Mouse (Mus musculus): ENCODE results near the gene Fbxl17. TPM values are rescaled to one million over a fixed set of nuclear protein-coding genes. Genes with fewer than 3 reads are reported as not detected.

Fbxl17 gene
- polyA plus RNA-seq, 1 experiment from 2014 or later: 13.6 TPM

DNA sequence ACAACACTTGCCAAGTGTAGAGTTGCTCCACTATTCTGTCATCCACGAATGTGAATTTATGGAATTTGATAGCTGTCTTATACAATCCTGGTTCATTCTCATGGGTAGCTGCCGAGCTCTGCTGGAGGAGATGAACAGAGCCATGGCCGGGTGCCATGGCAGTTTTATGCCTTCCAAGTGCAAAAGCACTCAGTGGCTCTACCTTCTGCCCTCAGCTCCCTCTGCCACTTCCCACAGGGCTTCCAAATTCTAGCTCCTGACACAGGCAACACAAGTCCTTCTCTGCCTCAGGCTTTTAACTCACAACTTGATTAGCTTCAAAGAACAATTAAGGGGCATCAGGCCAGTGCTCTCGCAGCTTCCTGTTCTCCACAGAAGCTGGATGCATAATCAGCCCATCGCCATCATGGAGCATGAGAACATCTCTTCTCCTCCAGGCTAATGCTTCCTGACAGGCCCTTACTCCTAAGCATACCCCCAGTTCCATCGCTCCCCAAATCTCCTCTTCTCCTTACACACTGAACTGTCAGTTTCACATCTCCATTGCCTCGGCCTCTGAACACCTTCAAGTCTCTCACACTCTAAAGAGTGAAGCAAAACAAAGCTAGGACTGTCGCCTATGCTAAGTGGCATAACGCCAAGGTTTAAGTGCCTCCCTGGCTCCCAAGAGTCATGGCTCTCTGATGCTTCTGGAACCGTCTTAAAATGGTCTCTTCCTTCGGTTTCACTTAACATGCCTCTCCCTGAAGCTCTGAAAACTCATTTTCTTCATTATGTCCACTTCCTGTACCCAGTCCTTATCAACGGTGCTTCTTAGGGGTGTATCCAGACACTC lies 184.0 kb downstream of the Fbxl17 start:
- Histone ChIP-seq H3K4me2 (no peak overlapping the region), H3K27ac (replicated peaks) (no peak overlapping the region), H3K9me3 (no peaks in the 10 kb centered on the region), H3K9ac (no peak overlapping the region), H3K4me3 (no peak overlapping the region), H3K4me1 (replicated peaks) (peaks cover 12% of the 10 kb centered on the region; the same call in 1 of the 2 replicates), H3K27me3 (no peaks in the 10 kb centered on the region), H3K36me3 (no peaks in the 10 kb centered on the region)
- ATAC-seq (ENCODE audit: low FRiP score, low read depth): no peak; the same call in 1 of the 2 replicates
- 78% methylated on average over 12 of the region's 12 CpGs for WGBS

DNA sequence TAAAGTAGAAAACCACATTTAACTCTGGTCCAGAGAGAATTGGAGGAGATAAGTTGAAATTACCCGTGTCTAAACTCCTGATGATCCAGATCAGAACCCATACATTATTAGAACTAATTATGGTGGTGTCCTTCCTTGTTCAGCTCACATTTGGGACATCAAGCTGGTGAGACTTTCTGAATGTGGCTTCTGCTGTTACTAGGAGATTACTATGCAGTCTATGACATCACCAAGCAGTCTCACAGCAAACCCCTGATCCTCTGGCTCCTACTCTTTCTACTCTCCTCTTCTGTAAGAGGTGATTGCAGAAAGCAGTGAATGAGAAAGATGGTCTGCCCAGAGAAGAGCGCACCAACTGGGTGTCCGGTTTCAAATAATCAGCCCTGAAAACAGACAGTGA lies 187.0 kb downstream of the Fbxl17 start:
- WGBS: 95% methylated on average over 3 of the region's 3 CpGs
- no peak overlapping the region for H3K4me3 ChIP-seq
- no peaks in the 10 kb centered on the region for H3K27me3 ChIP-seq
- H3K9ac ChIP-seq: no peak overlapping the region
- ATAC-seq (ENCODE audit: low FRiP score, low read depth): no peak
- no peak overlapping the region for H3K27ac ChIP-seq (replicated peaks)
- no peak overlapping the region for H3K4me2 ChIP-seq
- H3K9me3 ChIP-seq: no peaks in the 10 kb centered on the region
- H3K4me1 ChIP-seq (replicated peaks): peaks cover 9% of the 10 kb centered on the region; the same call in 1 of the 2 replicates
- H3K36me3 ChIP-seq: no peaks in the 10 kb centered on the region

DNA sequence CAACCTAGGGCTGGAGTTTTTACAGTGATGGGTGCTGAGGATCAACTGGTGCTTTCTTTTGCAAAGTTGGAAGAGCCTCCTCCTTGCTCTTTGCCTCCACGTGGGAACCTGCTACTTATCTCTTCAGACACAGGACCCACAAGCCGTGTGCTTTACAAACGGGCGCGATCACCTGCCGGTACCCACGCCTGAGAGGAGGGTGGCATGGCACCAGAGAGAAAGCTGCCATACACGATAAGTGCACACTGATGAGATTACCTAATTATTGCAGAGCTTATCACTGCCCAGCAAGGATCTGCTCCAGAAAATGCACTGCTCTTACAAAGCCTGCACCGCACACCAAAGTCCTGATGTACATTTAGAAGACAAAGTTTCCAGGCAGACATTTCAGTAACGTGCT lies 187.5 kb downstream of the Fbxl17 start:
- Histone ChIP-seq H3K9me3 (no peaks in the 10 kb centered on the region), H3K4me2 (no peak overlapping the region), H3K27me3 (no peaks in the 10 kb centered on the region), H3K4me1 (replicated peaks) (peaks cover 9% of the 10 kb centered on the region; the same call in 1 of the 2 replicates), H3K4me3 (no peak overlapping the region), H3K36me3 (no peaks in the 10 kb centered on the region), H3K9ac (no peak overlapping the region), H3K27ac (replicated peaks) (no peak overlapping the region)
- 82% methylated on average over 10 of the region's 10 CpGs for WGBS
- no peak for ATAC-seq (ENCODE audit: low FRiP score, low read depth)

- no peak overlapping the region for H3K4me2 ChIP-seq
- no peaks in the 10 kb centered on the region for H3K27me3 ChIP-seq
- H3K9me3 ChIP-seq: no peaks in the 10 kb centered on the region
- no peak overlapping the region for H3K9ac ChIP-seq
- WGBS: 82% methylated on average over 3 of the region's 3 CpGs
- H3K27ac ChIP-seq (replicated peaks): no peak overlapping the region
- ATAC-seq (ENCODE audit: low FRiP score, low read depth): no peak
- H3K4me3 ChIP-seq: no peak overlapping the region
- H3K4me1 ChIP-seq (replicated peaks): peaks cover 9% of the 10 kb centered on the region; the same call in 1 of the 2 replicates
- H3K36me3 ChIP-seq: no peaks in the 10 kb centered on the region
Observed at GRCm38 (mm10) chr17:63311613-63312012, 188.2 kb downstream of the Fbxl17 start.

DNA sequence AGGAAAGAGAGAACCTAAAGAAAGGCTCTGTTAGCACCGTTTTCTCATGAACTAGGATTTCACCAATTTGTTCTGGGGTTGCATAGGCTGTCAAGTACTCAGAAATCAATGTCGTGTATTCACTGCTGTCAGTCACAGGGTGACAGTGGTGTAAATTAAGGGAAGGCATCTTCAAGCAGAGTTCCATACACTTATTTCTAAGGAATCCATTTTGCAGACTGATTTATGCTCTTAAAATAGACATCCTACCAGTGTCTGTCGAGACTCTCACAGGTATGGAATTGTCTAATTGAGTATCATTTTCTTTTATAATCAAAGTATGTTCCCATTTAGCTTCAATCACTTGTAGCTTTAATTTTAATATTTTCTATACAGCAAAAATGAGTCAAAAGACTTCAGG lies 189.8 kb downstream of the Fbxl17 start:
- no peak for ATAC-seq (ENCODE audit: low FRiP score, low read depth)
- no peak overlapping the region for H3K27ac ChIP-seq (replicated peaks)

GRCm38 (mm10) chr17:63303862-63304261 lies 196.0 kb downstream of the Fbxl17 start:
- H3K9me3 ChIP-seq: no peaks in the 10 kb centered on the region
- no peak overlapping the region for H3K4me2 ChIP-seq
- H3K4me1 ChIP-seq (replicated peaks): peaks cover 17% of the 10 kb centered on the region
- H3K4me3 ChIP-seq: no peak overlapping the region
- H3K27ac ChIP-seq (replicated peaks): no peak overlapping the region
- no peak for ATAC-seq (ENCODE audit: low FRiP score, low read depth)
- WGBS: 45% methylated on average over 4 of the region's 4 CpGs
- H3K9ac ChIP-seq: no peak overlapping the region
- H3K36me3 ChIP-seq: no peaks in the 10 kb centered on the region
- H3K27me3 ChIP-seq: no peaks in the 10 kb centered on the region

More for the DNA sequence above, 189.8 kb downstream of the Fbxl17 start:
- Histone ChIP-seq H3K9me3 (no peaks in the 10 kb centered on the region), H3K27me3 (no peaks in the 10 kb centered on the region), H3K9ac (no peak overlapping the region), H3K4me1 (replicated peaks) (no peaks in the 10 kb centered on the region), H3K36me3 (no peaks in the 10 kb centered on the region), H3K4me3 (no peak overlapping the region), H3K4me2 (no peak overlapping the region)
- WGBS: 56% methylated on average over 3 of the region's 3 CpGs

- Histone ChIP-seq H3K4me2 (no peak overlapping the region), H3K9ac (no peak overlapping the region), H3K27ac (replicated peaks) (no peak overlapping the region), H3K9me3 (no peaks in the 10 kb centered on the region), H3K36me3 (no peaks in the 10 kb centered on the region), H3K4me3 (no peak overlapping the region), H3K4me1 (replicated peaks) (peaks cover 17% of the 10 kb centered on the region), H3K27me3 (no peaks in the 10 kb centered on the region)
- WGBS: 40% methylated on average over 12 of the region's 12 CpGs
- no peak for ATAC-seq (ENCODE audit: low FRiP score, low read depth)
Observed at GRCm38 (mm10) chr17:63301822-63302393, 197.9 kb downstream of the Fbxl17 start.

- no peak overlapping the region for H3K27ac ChIP-seq (replicated peaks)
- ATAC-seq (ENCODE audit: low FRiP score, low read depth): no peak
- WGBS: 47% methylated on average over 2 of the region's 2 CpGs
- no peaks in the 10 kb centered on the region for H3K9me3 ChIP-seq
- no peak overlapping the region for H3K4me2 ChIP-seq
- H3K27me3 ChIP-seq: no peaks in the 10 kb centered on the region
- H3K36me3 ChIP-seq: no peaks in the 10 kb centered on the region
- H3K9ac ChIP-seq: no peak overlapping the region
- H3K4me1 ChIP-seq (replicated peaks): no peaks in the 10 kb centered on the region
- no peak overlapping the region for H3K4me3 ChIP-seq
Observed at GRCm38 (mm10) chr17:63295471-63295870, 204.3 kb downstream of the Fbxl17 start.

DNA sequence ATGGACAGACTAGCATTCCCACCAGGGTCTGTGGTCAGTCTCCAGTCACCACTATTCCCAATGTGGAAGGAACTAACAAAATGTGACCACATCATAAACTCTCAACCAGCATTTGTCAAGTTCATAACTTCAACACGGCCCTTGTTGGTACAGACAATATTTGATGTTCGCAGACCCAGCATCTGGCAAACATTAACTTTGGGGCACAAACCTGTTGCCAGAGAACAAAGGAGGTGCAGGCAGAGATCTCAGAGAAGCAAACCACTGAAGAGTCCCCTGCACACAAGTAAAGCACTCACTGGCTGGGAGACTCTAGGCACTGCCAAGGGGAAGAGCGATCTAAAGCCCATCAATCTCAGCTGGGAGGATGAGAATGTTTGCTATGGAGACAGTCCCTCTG lies 204.9 kb downstream of the Fbxl17 start:
- no peak overlapping the region for H3K27ac ChIP-seq (replicated peaks)

GRCm38 (mm10) chr17:63293979-63294378 lies 205.8 kb downstream of the Fbxl17 start:
- H3K4me3 ChIP-seq: no peak overlapping the region
- no peak overlapping the region for H3K27ac ChIP-seq (replicated peaks)
- no peaks in the 10 kb centered on the region for H3K27me3 ChIP-seq
- H3K9ac ChIP-seq: no peak overlapping the region
- WGBS: 20% methylated on average over 3 of the region's 3 CpGs
- no peaks in the 10 kb centered on the region for H3K36me3 ChIP-seq
- ATAC-seq (ENCODE audit: low FRiP score, low read depth): no peak
- H3K4me2 ChIP-seq: no peak overlapping the region
- H3K9me3 ChIP-seq: no peaks in the 10 kb centered on the region
- H3K4me1 ChIP-seq (replicated peaks): 0 out of 2 replicates have a peak, but pooled peaks cover 3% of the 10 kb centered on the region

More for the DNA sequence above, 204.9 kb downstream of the Fbxl17 start:
- Histone ChIP-seq H3K9me3 (no peaks in the 10 kb centered on the region), H3K36me3 (no peaks in the 10 kb centered on the region), H3K4me1 (replicated peaks) (no peaks in the 10 kb centered on the region), H3K27me3 (no peaks in the 10 kb centered on the region), H3K4me3 (no peak overlapping the region), H3K4me2 (no peak overlapping the region), H3K9ac (no peak overlapping the region)
- 42% methylated on average over 3 of the region's 3 CpGs for WGBS
- no peak for ATAC-seq (ENCODE audit: low FRiP score, low read depth)

DNA sequence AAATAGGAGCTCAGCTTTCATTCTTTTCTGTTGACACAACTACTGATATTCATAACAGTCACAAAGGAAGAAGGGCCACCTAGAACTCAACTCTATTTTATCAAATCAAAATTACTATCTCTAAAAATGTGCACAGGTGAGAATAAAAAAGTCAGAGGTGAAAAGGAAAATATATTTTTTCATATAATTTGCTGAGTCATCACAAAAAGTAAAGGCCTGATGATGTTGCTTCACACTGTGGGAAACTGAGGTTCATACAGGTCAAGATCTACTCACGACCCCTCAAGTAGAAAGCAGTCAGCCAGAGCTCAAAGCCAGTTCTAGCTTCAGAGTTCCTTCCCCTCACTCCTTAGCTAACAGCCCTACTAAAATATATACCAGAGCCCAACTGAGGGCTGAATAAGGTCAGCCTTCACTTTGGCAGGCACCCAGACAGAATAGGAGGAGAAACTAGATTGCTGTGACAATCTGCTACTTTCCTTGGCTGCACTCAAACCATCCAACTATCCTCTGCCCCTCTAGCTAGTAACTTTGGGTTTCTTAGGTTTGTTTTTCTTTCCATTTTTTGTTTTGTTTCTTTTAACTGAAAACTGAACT lies 210.4 kb downstream of the Fbxl17 start:
- WGBS: 88% methylated on average over 1 of the region's 1 CpGs
- ATAC-seq (ENCODE audit: low FRiP score, low read depth): no peak

DNA sequence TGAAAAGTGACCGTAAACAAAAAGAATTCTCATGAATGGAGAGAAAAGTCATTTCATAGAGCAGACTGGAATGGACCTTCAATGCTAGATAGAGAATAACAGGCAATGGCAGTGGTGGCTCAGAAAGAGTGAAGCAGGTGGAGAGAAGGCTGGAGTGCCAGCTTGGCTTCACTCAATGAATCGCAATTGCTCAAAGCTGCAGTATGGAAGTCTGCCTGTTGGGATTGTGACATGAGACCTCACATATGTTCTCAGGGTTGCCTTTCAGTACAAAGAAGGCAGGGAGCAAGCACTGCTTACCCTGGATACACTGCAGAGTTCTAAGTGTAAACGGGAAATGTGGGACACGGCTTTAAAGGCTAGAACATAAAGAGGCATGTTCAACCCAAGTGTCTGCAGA lies 211.0 kb downstream of the Fbxl17 start:
- Histone ChIP-seq H3K36me3 (no peaks in the 10 kb centered on the region), H3K9ac (no peak overlapping the region), H3K27ac (replicated peaks) (no peak overlapping the region), H3K4me1 (replicated peaks) (peaks cover 23% of the 10 kb centered on the region), H3K4me2 (no peak overlapping the region), H3K4me3 (no peak overlapping the region), H3K9me3 (no peaks in the 10 kb centered on the region), H3K27me3 (no peaks in the 10 kb centered on the region)
- 92% methylated on average over 4 of the region's 4 CpGs for WGBS
- no peak for ATAC-seq (ENCODE audit: low FRiP score, low read depth)

More for the DNA sequence above, 210.4 kb downstream of the Fbxl17 start:
- H3K27ac ChIP-seq (replicated peaks): no peak overlapping the region
- peaks cover 23% of the 10 kb centered on the region for H3K4me1 ChIP-seq (replicated peaks)
- no peaks in the 10 kb centered on the region for H3K27me3 ChIP-seq
- H3K9ac ChIP-seq: no peak overlapping the region
- H3K9me3 ChIP-seq: no peaks in the 10 kb centered on the region
- no peak overlapping the region for H3K4me2 ChIP-seq
- H3K4me3 ChIP-seq: no peak overlapping the region
- H3K36me3 ChIP-seq: no peaks in the 10 kb centered on the region

Measured in hindbrain, embryonic 15.5 days (tissue).